Mouse (Mus musculus) splenic B cell, adult 2 months (primary cell): ENCODE measurements at regions not wholly inside any gene's neighbourhood (a gene's known extent, or its start where the extent isn't known, plus 50 kb on each side); places are given as distances from the start of the nearest gene placed in this dataset.

Source experiments
- DNase-seq: peaks from one replicate; pipeline ENCODE4 v3.0.0-alpha.2; 2011; ENCODE audit warnings: low read depth, low spot score
- H3K27me3 ChIP-seq: 2 replicates; pipeline ENCODE4 v1.6.1; 2012; ENCODE audit warnings: mild to moderate bottlenecking, low read length, moderate library complexity, mixed read lengths; ENCODE audit not compliant: control insufficient read depth, poor library complexity, insufficient read depth, severe bottlenecking
- H3K36me3 ChIP-seq: 2 replicates; pipeline ENCODE4 v1.6.1; 2012; ENCODE audit warnings: mild to moderate bottlenecking, low read length, moderate library complexity, mixed read lengths; ENCODE audit not compliant: control insufficient read depth, poor library complexity, insufficient read depth, severe bottlenecking

GRCm38 (mm10) chr4:88940670-88941069, 60.7 kb upstream of the Ifne start:
- no peak for DNase-seq
- Histone ChIP-seq H3K27me3 (no peaks in the 10 kb centered on the region), H3K36me3 (no peaks in the 10 kb centered on the region)

GRCm38 (mm10) chr4:88939397-88939796, 59.4 kb upstream of the Ifne start:
- DNase-seq = no peak
- H3K27me3 ChIP-seq = no peaks in the 10 kb centered on the region

GRCm38 (mm10) chr4:88938712-88939032, 58.7 kb upstream of the Ifne start:
- no peak for DNase-seq
- Histone ChIP-seq H3K36me3 (no peaks in the 10 kb centered on the region), H3K27me3 (no peaks in the 10 kb centered on the region)

More at GRCm38 (mm10) chr4:88939397-88939796, 59.4 kb upstream of the Ifne start:
- no peaks in the 10 kb centered on the region for H3K36me3 ChIP-seq

GRCm38 (mm10) chr4:88937866-88938711, 58.1 kb upstream of the Ifne start:
- peak; percentile 2 for DNase-seq
- H3K36me3 ChIP-seq = no peaks in the 10 kb centered on the region
- H3K27me3 ChIP-seq = no peaks in the 10 kb centered on the region

GRCm38 (mm10) chr4:88936976-88937375, 57.0 kb upstream of the Ifne start:
- DNase-seq = no peak
- H3K27me3 ChIP-seq = no peaks in the 10 kb centered on the region
- H3K36me3 ChIP-seq = no peaks in the 10 kb centered on the region

GRCm38 (mm10) chr4:88935901-88936300, 55.9 kb upstream of the Ifne start:
- no peaks in the 10 kb centered on the region for H3K27me3 ChIP-seq
- H3K36me3 ChIP-seq = no peaks in the 10 kb centered on the region
- DNase-seq = no peak

GRCm38 (mm10) chr4:88935316-88935715, 55.3 kb upstream of the Ifne start:
- no peaks in the 10 kb centered on the region for H3K27me3 ChIP-seq
- no peaks in the 10 kb centered on the region for H3K36me3 ChIP-seq
- DNase-seq = no peak

GRCm38 (mm10) chr4:88934266-88935025, 54.4 kb upstream of the Ifne start:
- Histone ChIP-seq H3K27me3 (no peaks in the 10 kb centered on the region), H3K36me3 (no peaks in the 10 kb centered on the region)
- DNase-seq = no peak

- Histone ChIP-seq H3K27me3 (no peaks in the 10 kb centered on the region), H3K36me3 (no peaks in the 10 kb centered on the region)
- no peak for DNase-seq
These were observed 51.2 kb upstream of the Ifne start for GRCm38 (mm10) chr4:88931217-88931616.
